Mouse (Mus musculus) stomach, postnatal 0 days (tissue): ENCODE results near the gene Kmt2a. TPM values are rescaled to one million over a fixed set of nuclear protein-coding genes. Genes with fewer than 3 reads are reported as not detected.

Experiments
- ATAC-seq: fragments of 200-750 bp; cut with Nextera tagmentation; 2 replicates; pipeline ENCODE4 v1.8.0; 2017; ENCODE audit not compliant: low FRiP score, low TSS enrichment
- DNase-seq: peaks from one replicate; pipeline ENCODE4 v3.0.0-alpha.2; 2016; ENCODE audit warnings: low spot score
- H3K27ac ChIP-seq: fragments of 300-500 bp; sonication (generic); replicated peaks from 2 replicates; pipeline ENCODE4 v1.5.1; 2014; ENCODE audit warnings: mild to moderate bottlenecking, control low read depth
- H3K27me3 ChIP-seq: fragments of 300-500 bp; sonication (generic); 2 replicates; pipeline ENCODE4 v1.6.1; 2014; ENCODE audit warnings: low read length; ENCODE audit not compliant: control insufficient read depth, insufficient read depth
- H3K36me3 ChIP-seq: fragments of 300-500 bp; sonication (generic); 2 replicates; pipeline ENCODE4 v1.6.1; 2014; ENCODE audit warnings: low read length, mixed read lengths; ENCODE audit not compliant: control insufficient read depth, insufficient read depth
- H3K4me1 ChIP-seq: fragments of 300-500 bp; sonication (generic); replicated peaks from 2 replicates; pipeline ENCODE4 v1.6.1; 2014; ENCODE audit warnings: antibody characterized with exemption; ENCODE audit not compliant: control insufficient read depth, insufficient read depth
- H3K4me2 ChIP-seq: fragments of 300-500 bp; sonication (generic); replicated peaks from 2 replicates; pipeline ENCODE4 v1.6.1; 2014; ENCODE audit warnings: low read depth, mild to moderate bottlenecking, control low read depth, moderate library complexity
- H3K4me3 ChIP-seq: fragments of 300-500 bp; sonication (generic); 2 replicates; pipeline ENCODE4 v1.5.1; 2014; ENCODE audit warnings: low read depth, low read length, control low read depth
- H3K9ac ChIP-seq: fragments of 300-500 bp; sonication (generic); 2 replicates; pipeline ENCODE4 v1.6.1; 2014; ENCODE audit warnings: mild to moderate bottlenecking, low read length, control low read depth, mixed read lengths
- H3K9me3 ChIP-seq: fragments of 300-500 bp; sonication (generic); 2 replicates; pipeline ENCODE4 v1.6.1; 2016; ENCODE audit warnings: low read length; ENCODE audit not compliant: control insufficient read depth
- CTCF ChIP-seq: IDR thresholded peaks from 2 replicates; pipeline ENCODE4 v1.5.1; 2016; ENCODE audit warnings: antibody characterized with exemption, low read depth, mild to moderate bottlenecking, moderate library complexity
- EP300 ChIP-seq: optimal IDR thresholded peaks from 2 replicates; pipeline ENCODE3; 2016; ENCODE audit warnings: antibody characterized with exemption
- WGBS: fragments of 180-500 bp; shearing (Covaris S2); extraction: QIAGEN DNeasy Blood & Tissue Kit; methylation state at CpG from one replicate; pipeline ENCODE4 v1.1.7; 2014; 5-methylcytosine and 5-hydroxymethylcytosine counted together
- polyA plus RNA-seq: library from polyadenylated mRNA; unstranded; fragments of >200 nt; fragmentation: Nextera tagmentation; extraction: Ambion mirVana; gene quantifications from 2 replicates; pipeline ENCODE4 v1.2.1, GENCODE M21; 2015

Kmt2a gene
- polyA plus RNA-seq, 1 experiment from 2014 or later, result 4.3 TPM

DNA sequence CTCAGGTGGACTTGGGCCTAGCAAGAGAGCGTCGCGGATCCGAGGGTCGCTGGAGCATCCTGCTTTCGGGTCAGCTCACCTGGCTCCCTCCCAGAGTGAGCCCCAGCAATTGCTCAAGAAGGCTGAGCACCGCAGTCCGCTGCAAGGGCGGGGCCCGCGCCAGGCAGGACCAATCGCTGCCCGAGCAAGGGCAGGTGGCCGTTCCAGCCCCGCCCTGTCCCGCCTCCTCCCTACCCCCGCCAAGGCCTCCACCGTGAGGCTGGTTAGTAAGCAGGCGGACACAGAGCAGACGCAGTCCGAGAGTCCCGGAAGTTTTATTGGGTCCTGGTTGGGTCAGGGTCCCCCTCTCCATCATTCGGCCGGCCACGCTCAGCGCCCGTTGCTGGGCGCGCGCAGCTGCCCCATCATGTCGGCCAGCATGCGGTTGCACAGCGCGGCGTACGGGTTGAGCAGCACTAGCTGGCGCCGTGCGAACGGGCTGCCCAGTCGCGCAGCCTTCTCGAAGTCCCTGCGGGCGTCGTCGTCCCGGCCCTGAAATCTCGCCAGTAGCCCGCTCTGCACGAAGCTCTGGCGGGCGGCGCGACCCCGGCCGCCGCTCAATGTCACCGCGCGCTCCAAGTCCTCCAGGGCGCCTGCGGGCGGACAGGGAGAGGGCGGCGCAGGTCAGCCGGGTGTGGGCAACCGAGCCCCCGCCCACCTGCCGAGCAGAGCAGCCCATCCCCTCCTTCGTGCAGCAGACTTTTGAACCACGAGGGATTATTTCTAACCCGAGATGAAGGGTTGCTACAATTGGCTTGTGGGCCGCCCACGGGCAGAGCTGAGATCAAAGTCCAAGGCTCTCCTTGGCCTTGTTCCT lies 81.8 kb downstream of the Kmt2a start, which contains the start of gene Tmem25:
Gene Tmem25 (minus strand): TSS at position 206 of the 856 bp plus-strand sequence.
- DNase-seq, result peak; percentile 94
- Histone ChIP-seq H3K9ac (peak within 1 kb of the TSS; percentile 71), H3K27me3 (no peaks in the 10 kb centered on the region), H3K9me3 (no peaks in the 10 kb centered on the region), H3K4me3 (peak within 1 kb of the TSS; percentile 52), H3K4me2 (peak within 1 kb of the TSS; percentile 96), H3K4me1 (no peaks in the 10 kb centered on the region), H3K36me3 (no peaks in the 10 kb centered on the region), H3K27ac (peak within 1 kb of the TSS; percentile 85)
- peak; percentile 93 for ATAC-seq
- TF ChIP-seq EP300 (no peak), CTCF (no peak)
- under 1% methylated on average over 71 of the region's 75 CpGs for WGBS

DNA sequence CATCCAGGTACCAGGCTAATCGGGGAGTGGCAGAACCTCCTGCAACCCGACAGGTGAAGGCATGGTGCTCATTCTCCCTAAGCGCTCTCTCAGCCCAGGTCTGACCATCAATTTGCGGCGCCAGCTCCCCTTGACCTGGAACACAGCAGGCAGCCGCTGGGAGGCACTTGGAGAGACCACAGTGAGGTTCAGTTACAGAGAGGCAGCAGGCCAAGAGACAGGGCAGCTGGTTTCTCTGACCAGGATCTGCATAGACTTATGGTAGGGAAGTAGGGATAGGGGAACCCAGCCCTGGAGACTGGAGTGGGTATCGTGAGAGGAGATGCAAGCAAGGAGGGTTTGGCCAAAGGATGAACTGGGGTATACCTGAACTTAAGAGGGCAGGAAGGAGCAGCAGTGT lies 82.8 kb downstream of the Kmt2a start:
- Histone ChIP-seq H3K27ac (no peak overlapping the region), H3K4me1 (no peaks in the 10 kb centered on the region), H3K9me3 (no peaks in the 10 kb centered on the region), H3K4me3 (no peak overlapping the region), H3K36me3 (no peaks in the 10 kb centered on the region), H3K4me2 (peak overlapping the region; percentile 96; the same call in 1 of the 2 replicates), H3K27me3 (no peaks in the 10 kb centered on the region), H3K9ac (no peak overlapping the region)
- TF ChIP-seq EP300 (no peak), CTCF (no peak)
- no peak for DNase-seq
- ATAC-seq, result no peak
- 37% methylated on average over 7 of the region's 7 CpGs for WGBS

GRCm38 (mm10) chr9:44792842-44793241 lies 88.3 kb downstream of the Kmt2a start:
- Histone ChIP-seq H3K27ac (no peak overlapping the region), H3K4me2 (no peak overlapping the region), H3K27me3 (no peaks in the 10 kb centered on the region), H3K9me3 (no peaks in the 10 kb centered on the region), H3K9ac (no peak overlapping the region), H3K36me3 (peaks cover 20% of the 10 kb centered on the region), H3K4me3 (no peak overlapping the region), H3K4me1 (no peaks in the 10 kb centered on the region)
- ATAC-seq (no peak), DNase-seq (no peak)
- 80% methylated on average over 9 of the region's 9 CpGs for WGBS
- TF ChIP-seq EP300, result no peak
- TF ChIP-seq CTCF, result no peak

DNA sequence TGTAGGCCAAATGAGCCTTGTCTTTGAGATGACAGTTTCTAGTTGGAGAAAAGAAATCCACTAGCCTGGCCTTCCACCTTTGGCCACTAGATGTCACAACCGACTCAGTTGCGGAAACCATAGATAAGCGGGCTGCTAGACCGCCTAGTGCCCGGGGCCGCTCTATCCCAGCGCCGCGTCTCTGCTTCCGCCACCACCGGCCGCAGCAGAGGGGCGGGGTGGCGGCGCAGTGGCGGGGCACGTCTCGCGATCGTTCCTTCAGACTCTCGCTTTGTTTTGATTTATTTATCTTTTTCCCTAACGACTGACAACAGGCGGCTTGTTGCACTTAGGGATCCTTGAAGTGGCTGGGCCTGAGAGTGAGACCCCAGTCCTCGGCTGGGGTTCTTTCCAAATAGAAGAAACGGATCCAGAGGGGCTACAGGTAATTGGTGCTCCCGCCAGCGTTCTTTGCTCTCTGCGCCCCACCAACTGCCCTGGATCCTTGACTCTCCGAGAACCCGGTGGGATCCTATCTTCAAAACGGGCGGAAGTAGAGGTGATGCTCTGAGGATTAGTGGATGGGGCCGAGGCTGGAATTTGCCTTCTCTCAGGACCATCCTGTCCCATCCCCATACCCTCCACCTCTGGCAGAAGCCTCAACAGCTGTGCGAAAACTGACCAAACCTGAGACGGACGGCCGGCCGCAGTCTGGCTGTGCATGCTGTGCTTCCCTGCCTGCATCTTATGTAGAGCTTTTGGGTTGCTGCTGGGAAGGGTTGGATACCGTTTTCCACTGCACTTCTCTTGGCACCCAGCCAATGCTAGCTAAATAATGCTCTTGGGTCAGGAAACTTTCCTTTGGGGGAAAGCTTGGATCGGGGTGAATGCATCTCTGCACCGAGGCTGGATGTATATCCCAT lies 108.1 kb downstream of the Kmt2a start:
- Histone ChIP-seq H3K4me3 (peak overlapping the region; percentile 68), H3K9me3 (no peaks in the 10 kb centered on the region), H3K4me2 (peak overlapping the region; percentile 87), H3K9ac (peak overlapping the region; percentile 77), H3K27me3 (no peaks in the 10 kb centered on the region), H3K36me3 (no peaks in the 10 kb centered on the region), H3K4me1 (0 out of 2 replicates have a peak, but pooled peaks cover 2% of the 10 kb centered on the region), H3K27ac (peak overlapping the region; percentile 89)
- DNase-seq (peak; percentile 96), ATAC-seq (peak; percentile 99)
- under 1% methylated on average over 41 of the region's 41 CpGs for WGBS
- TF ChIP-seq CTCF (peak; percentile 95), EP300 (peak; percentile 86)

- no peaks in the 10 kb centered on the region for H3K27me3 ChIP-seq
- WGBS, result 19% methylated on average over 5 of the region's 5 CpGs
- no peak for DNase-seq
Observed at GRCm38 (mm10) chr9:44772392-44772749, 108.7 kb downstream of the Kmt2a start.

More at GRCm38 (mm10) chr9:44772392-44772749, 108.7 kb downstream of the Kmt2a start:
- no peaks in the 10 kb centered on the region for H3K36me3 ChIP-seq
- ATAC-seq, result no peak
- H3K4me2 ChIP-seq, result no peak overlapping the region
- peak overlapping the region; percentile 74 for H3K27ac ChIP-seq
- H3K4me3 ChIP-seq, result no peak overlapping the region
- no peak overlapping the region for H3K9ac ChIP-seq
- H3K4me1 ChIP-seq, result 0 out of 2 replicates have a peak, but pooled peaks cover 2% of the 10 kb centered on the region
- TF ChIP-seq CTCF, result no peak
- TF ChIP-seq EP300, result no peak
- H3K9me3 ChIP-seq, result no peaks in the 10 kb centered on the region
